Mouse (Mus musculus) bone marrow macrophage, adult 2 months (primary cell): ENCODE measurements around the gene Tmem262. TPM values are rescaled to one million over a fixed set of nuclear protein-coding genes. Genes with fewer than 3 reads are reported as not detected.

ENCODE experiments used
- H3K27ac ChIP-seq: 2 replicates; pipeline ENCODE4 v1.5.1; 2012; ENCODE audit warnings: low read depth, low read length; ENCODE audit not compliant: insufficient read depth
- H3K4me1 ChIP-seq: 2 replicates; pipeline ENCODE4 v1.6.1; 2012; ENCODE audit warnings: low read length; ENCODE audit not compliant: control insufficient read depth, insufficient read depth
- H3K4me3 ChIP-seq: 2 replicates; pipeline ENCODE4 v1.5.1; 2012; ENCODE audit warnings: mild to moderate bottlenecking, low read length, moderate library complexity; ENCODE audit not compliant: insufficient read depth
- CTCF ChIP-seq: IDR thresholded peaks from 2 replicates; pipeline ENCODE4 v1.5.1; 2012; ENCODE audit warnings: low read depth, mild to moderate bottlenecking, low read length, moderate library complexity
- POLR2A ChIP-seq: IDR thresholded peaks from 2 replicates; pipeline ENCODE4 v1.6.1; 2012; ENCODE audit warnings: mild to moderate bottlenecking, low read depth, low read length, borderline replicate concordance
- polyA plus RNA-seq: library from polyadenylated mRNA; stranded (reverse); fragments of >200 nt; gene quantifications from 2 replicates; pipeline ENCODE4 v1.2.4, GENCODE M21; 2012; ENCODE audit not compliant: missing spikeins, insufficient read depth, insufficient read length

Tmem262 gene
- polyA plus RNA-seq, 1 experiment, result not detected

GRCm38 (mm10) chr19:6058966-6059365 is 20.9 kb upstream of the Tmem262 start:
- H3K4me3 ChIP-seq, result peak overlapping the region; percentile 65
- H3K4me1 ChIP-seq, result peaks cover 12% of the 10 kb centered on the region
- H3K27ac ChIP-seq, result 0 out of 2 replicates have a peak overlapping the region, but pooled peaks have one; percentile 0
- TF ChIP-seq CTCF, result no peak
- no peak for TF ChIP-seq POLR2A

GRCm38 (mm10) chr19:6061021-6061533 is 18.8 kb upstream of the Tmem262 start, which contains the start of gene Znhit2:
Gene Znhit2, plus strand, starts transcription at chr19:6061192.
- TF ChIP-seq CTCF (no peak), POLR2A (no peak; the same call in 1 of the 2 replicates)
- Histone ChIP-seq H3K27ac (peak within 1 kb of the TSS; percentile 87), H3K4me3 (peak within 1 kb of the TSS; percentile 90), H3K4me1 (peaks cover 12% of the 10 kb centered on the region)

GRCm38 (mm10) chr19:6061641-6062302 is 18.1 kb upstream of the Tmem262 start:
- TF ChIP-seq CTCF (no peak), POLR2A (no peak)
- H3K4me3 ChIP-seq, result peak overlapping the region; percentile 90
- H3K4me1 ChIP-seq, result peaks cover 12% of the 10 kb centered on the region
- peak overlapping the region; percentile 87 for H3K27ac ChIP-seq

GRCm38 (mm10) chr19:6062418-6062817 is 17.4 kb upstream of the Tmem262 start:
- Histone ChIP-seq H3K4me1 (peaks cover 12% of the 10 kb centered on the region), H3K27ac (no peak overlapping the region), H3K4me3 (peak overlapping the region; percentile 90)
- TF ChIP-seq CTCF (no peak), POLR2A (no peak)

GRCm38 (mm10) chr19:6063081-6063480 is 16.8 kb upstream of the Tmem262 start:
- H3K4me1 ChIP-seq, result peaks cover 15% of the 10 kb centered on the region
- H3K4me3 ChIP-seq, result no peak overlapping the region
- TF ChIP-seq POLR2A (no peak), CTCF (no peak)
- no peak overlapping the region for H3K27ac ChIP-seq

GRCm38 (mm10) chr19:6066571-6066970 is 13.3 kb upstream of the Tmem262 start:
- Histone ChIP-seq H3K27ac (no peak overlapping the region), H3K4me1 (peaks cover 12% of the 10 kb centered on the region), H3K4me3 (peak overlapping the region; percentile 56)
- TF ChIP-seq CTCF (no peak), POLR2A (no peak)

- TF ChIP-seq POLR2A (no peak), CTCF (peak; percentile 88)
- peak overlapping the region; percentile 56 for H3K4me3 ChIP-seq
- H3K27ac ChIP-seq, result peak overlapping the region; percentile 31
- H3K4me1 ChIP-seq, result peaks cover 12% of the 10 kb centered on the region
These were observed 12.7 kb upstream of the Tmem262 start for GRCm38 (mm10) chr19:6067011-6067723.

GRCm38 (mm10) chr19:6067724-6068415 is 12.0 kb upstream of the Tmem262 start, which contains the start of gene Tm7sf2:
Gene Tm7sf2, minus strand, starts transcription at chr19:6068373.
- Histone ChIP-seq H3K27ac (peak within 1 kb of the TSS; percentile 31), H3K4me1 (peaks cover 7% of the 10 kb centered on the region), H3K4me3 (peak within 1 kb of the TSS; percentile 56)
- TF ChIP-seq POLR2A (no peak), CTCF (no peak)

GRCm38 (mm10) chr19:6068951-6069350 is 10.9 kb upstream of the Tmem262 start:
- Histone ChIP-seq H3K4me1 (peaks cover 11% of the 10 kb centered on the region), H3K4me3 (no peak overlapping the region), H3K27ac (no peak overlapping the region)
- TF ChIP-seq CTCF (no peak), POLR2A (no peak)
